Mouse (Mus musculus): ENCODE measurements at regions not wholly inside any gene's neighbourhood (a gene's known extent, or its start where the extent isn't known, plus 50 kb on each side); places are given as distances from the start of the nearest gene placed in this dataset.
A peak's percentile ranks its signal among the peaks of the same experiment; 100 is the strongest.

DNA sequence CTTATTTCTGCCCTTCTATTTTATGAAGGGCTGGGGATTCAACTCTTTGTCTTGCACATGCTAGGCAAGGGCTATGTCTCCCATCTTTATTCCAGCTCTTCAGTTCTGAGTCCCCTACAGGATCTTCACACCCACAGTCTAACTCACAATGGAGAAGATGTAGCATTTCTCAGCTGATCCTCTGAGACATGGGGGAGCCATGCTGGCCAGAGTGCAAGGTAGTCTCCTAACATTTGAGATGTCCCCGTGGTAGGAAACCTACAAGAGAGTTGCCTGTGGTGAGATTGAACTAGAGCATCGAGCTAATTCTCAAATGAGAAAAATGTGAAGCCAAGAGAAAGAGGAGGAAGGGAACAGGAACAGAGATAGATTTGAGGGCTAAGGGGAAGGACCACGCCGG is 83.3 kb upstream of the Pabpc6 start:
- no peak overlapping the region for H3K9ac ChIP-seq (replicated peaks; ENCODE audit: low read length, poor library complexity, severe bottlenecking)
- H3K36me3 ChIP-seq (ENCODE audit: insufficient read depth, low read length), result no peaks in the 10 kb centered on the region
- ATAC-seq (ENCODE audit: low FRiP score) (no peak), DNase-seq (ENCODE audit: low spot score) (no peak)
- no peaks in the 10 kb centered on the region for H3K9me3 ChIP-seq (ENCODE audit: low read length)
- H3K27ac ChIP-seq (ENCODE audit: low read depth, low read length), result no peak overlapping the region
- H3K27me3 ChIP-seq (ENCODE audit: insufficient read depth, low read length), result no peaks in the 10 kb centered on the region
- 84% methylated on average over 4 of the region's 4 CpGs for WGBS
- H3K4me2 ChIP-seq (ENCODE audit: low read depth, low read length, poor library complexity, severe bottlenecking), result no peak overlapping the region
- no peaks in the 10 kb centered on the region for H3K4me1 ChIP-seq (ENCODE audit: insufficient read depth, low read length)
- H3K4me3 ChIP-seq (ENCODE audit: low read depth, low read length), result no peak overlapping the region
- TF ChIP-seq CTCF (IDR thresholded peaks at IDR 0.05), result no peak

DNA sequence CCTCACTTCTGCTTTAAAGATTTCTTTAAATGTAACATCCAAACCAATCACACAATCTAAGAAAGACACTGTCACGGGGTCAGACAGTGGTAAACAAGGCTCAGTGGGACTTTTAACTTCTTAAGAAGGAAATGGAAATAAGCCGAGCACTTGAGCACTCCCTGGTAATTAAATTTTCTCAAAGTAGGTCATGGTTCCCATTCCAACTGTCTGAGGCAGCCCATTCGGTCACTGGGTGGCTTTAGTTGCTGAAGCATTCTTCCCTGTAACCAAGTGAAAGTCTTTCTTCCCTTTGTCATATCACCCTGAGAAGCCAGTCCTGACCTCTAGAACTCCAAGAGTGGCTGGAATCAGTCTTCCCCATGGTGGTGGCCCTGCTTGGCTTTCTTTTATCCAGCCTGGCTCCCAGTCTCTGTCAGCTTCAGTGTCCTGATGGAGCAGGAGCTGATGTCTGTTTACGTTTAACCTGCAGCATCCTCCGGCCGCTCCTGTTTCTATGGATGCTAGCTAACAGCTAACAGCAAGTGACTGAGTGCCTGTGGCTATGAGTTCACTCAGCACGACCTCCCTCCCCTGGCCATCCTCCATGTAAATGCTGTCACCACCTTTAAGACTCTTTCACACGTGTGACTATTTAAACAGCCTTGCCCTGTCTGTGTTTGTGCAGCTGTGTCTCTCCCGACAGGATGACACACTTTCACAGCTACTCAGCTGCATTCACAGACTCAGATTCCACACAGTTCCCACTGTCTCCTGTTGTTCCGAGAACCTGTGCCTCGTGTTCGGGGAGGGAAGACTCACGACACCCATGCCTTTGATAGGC is 82.0 kb upstream of the Pabpc6 start:
- no peaks in the 10 kb centered on the region for H3K27me3 ChIP-seq (ENCODE audit: insufficient read depth, low read length)
- H3K9ac ChIP-seq (replicated peaks; ENCODE audit: low read length, poor library complexity, severe bottlenecking), result no peak overlapping the region
- peak; percentile 67 for DNase-seq (ENCODE audit: low spot score)
- TF ChIP-seq CTCF (IDR thresholded peaks at IDR 0.05), result no peak
- peak overlapping the region; percentile 6; the same call in 1 of the 2 replicates for H3K27ac ChIP-seq (ENCODE audit: low read depth, low read length)
- H3K36me3 ChIP-seq (ENCODE audit: insufficient read depth, low read length), result no peaks in the 10 kb centered on the region
- H3K4me2 ChIP-seq (ENCODE audit: low read depth, low read length, poor library complexity, severe bottlenecking), result no peak overlapping the region
- ATAC-seq (ENCODE audit: low FRiP score), result no peak
- no peak overlapping the region for H3K4me3 ChIP-seq (ENCODE audit: low read depth, low read length)
- no peaks in the 10 kb centered on the region for H3K9me3 ChIP-seq (ENCODE audit: low read length)
- no peaks in the 10 kb centered on the region for H3K4me1 ChIP-seq (ENCODE audit: insufficient read depth, low read length)
- 53% methylated on average over 13 of the region's 13 CpGs for WGBS

GRCm38 (mm10) chr17:9750046-9750445 is 80.5 kb upstream of the Pabpc6 start:
- ATAC-seq (ENCODE audit: low FRiP score) (no peak), DNase-seq (ENCODE audit: low spot score) (no peak)
- TF ChIP-seq CTCF (IDR thresholded peaks at IDR 0.05), result no peak
- Histone ChIP-seq H3K9ac (replicated peaks; ENCODE audit: low read length, poor library complexity, severe bottlenecking) (no peak overlapping the region), H3K4me1 (ENCODE audit: insufficient read depth, low read length) (no peaks in the 10 kb centered on the region), H3K4me3 (ENCODE audit: low read depth, low read length) (no peak overlapping the region), H3K9me3 (ENCODE audit: low read length) (no peaks in the 10 kb centered on the region), H3K27me3 (ENCODE audit: insufficient read depth, low read length) (no peaks in the 10 kb centered on the region), H3K4me2 (ENCODE audit: low read depth, low read length, poor library complexity, severe bottlenecking) (no peak overlapping the region), H3K27ac (ENCODE audit: low read depth, low read length) (no peak overlapping the region), H3K36me3 (ENCODE audit: insufficient read depth, low read length) (no peaks in the 10 kb centered on the region)
- 95% methylated on average over 8 of the region's 8 CpGs for WGBS

- DNase-seq (ENCODE audit: low spot score), result no peak
- Histone ChIP-seq H3K9ac (replicated peaks; ENCODE audit: low read length, poor library complexity, severe bottlenecking) (no peak overlapping the region), H3K4me2 (ENCODE audit: low read depth, low read length, poor library complexity, severe bottlenecking) (no peak overlapping the region), H3K27ac (ENCODE audit: low read depth, low read length) (no peak overlapping the region), H3K4me1 (ENCODE audit: insufficient read depth, low read length) (no peaks in the 10 kb centered on the region), H3K9me3 (ENCODE audit: low read length) (no peaks in the 10 kb centered on the region), H3K27me3 (ENCODE audit: insufficient read depth, low read length) (no peaks in the 10 kb centered on the region), H3K4me3 (ENCODE audit: low read depth, low read length) (no peak overlapping the region), H3K36me3 (ENCODE audit: insufficient read depth, low read length) (no peaks in the 10 kb centered on the region)
- no peak for TF ChIP-seq CTCF (IDR thresholded peaks at IDR 0.05)
- WGBS, result 96% methylated on average over 3 of the region's 3 CpGs
- no peak for ATAC-seq (ENCODE audit: low FRiP score)
These were observed 79.8 kb upstream of the Pabpc6 start for GRCm38 (mm10) chr17:9749301-9749700.

DNA sequence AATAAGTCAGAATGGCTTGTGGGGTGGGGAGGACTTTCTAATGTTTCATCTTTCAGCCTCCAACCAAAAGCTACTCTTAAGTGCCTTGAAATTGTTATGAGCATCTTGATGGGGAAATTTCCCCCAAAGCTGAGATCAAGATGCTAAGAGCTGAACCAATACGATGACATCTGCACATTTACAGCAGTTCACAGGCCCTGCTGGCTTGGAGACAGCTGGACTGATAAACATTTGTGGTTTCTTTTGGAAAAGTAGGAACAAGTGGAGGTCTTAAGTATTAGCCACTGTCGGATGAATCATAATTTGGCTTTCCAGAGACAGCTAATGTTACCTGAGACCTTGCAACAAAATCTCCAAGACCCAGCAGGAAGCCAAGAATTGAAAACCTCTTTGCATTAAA is 78.4 kb upstream of the Pabpc6 start:
- H3K9ac ChIP-seq (replicated peaks; ENCODE audit: low read length, poor library complexity, severe bottlenecking), result no peak overlapping the region
- no peaks in the 10 kb centered on the region for H3K27me3 ChIP-seq (ENCODE audit: insufficient read depth, low read length)
- no peak overlapping the region for H3K27ac ChIP-seq (ENCODE audit: low read depth, low read length)
- no peak for TF ChIP-seq CTCF (IDR thresholded peaks at IDR 0.05)
- ATAC-seq (ENCODE audit: low FRiP score) (no peak), DNase-seq (ENCODE audit: low spot score) (no peak)
- H3K36me3 ChIP-seq (ENCODE audit: insufficient read depth, low read length), result no peaks in the 10 kb centered on the region
- WGBS, result 94% methylated on average over 2 of the region's 2 CpGs
- H3K4me2 ChIP-seq (ENCODE audit: low read depth, low read length, poor library complexity, severe bottlenecking), result no peak overlapping the region
- no peaks in the 10 kb centered on the region for H3K4me1 ChIP-seq (ENCODE audit: insufficient read depth, low read length)
- H3K4me3 ChIP-seq (ENCODE audit: low read depth, low read length), result no peak overlapping the region
- no peaks in the 10 kb centered on the region for H3K9me3 ChIP-seq (ENCODE audit: low read length)

DNA sequence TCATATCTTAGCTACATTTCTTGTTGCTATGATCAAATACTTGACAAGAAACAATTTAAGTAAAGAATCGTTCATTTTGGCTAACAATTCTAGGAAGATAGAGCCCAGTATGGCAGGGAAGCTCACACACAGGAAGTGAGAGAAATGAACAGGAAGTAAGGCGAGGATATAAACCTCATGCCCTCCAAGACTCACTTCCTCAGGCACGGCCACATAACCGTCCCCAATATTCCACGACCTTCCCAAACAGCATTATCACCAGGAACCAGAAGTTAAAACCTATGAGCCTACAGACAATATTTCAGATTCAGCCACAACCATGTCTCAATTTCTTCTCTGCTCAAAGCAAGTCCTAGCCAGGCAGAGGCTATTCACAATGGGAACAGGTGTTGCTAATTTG is 73.8 kb upstream of the Pabpc6 start:
- ATAC-seq (ENCODE audit: low FRiP score) (no peak), DNase-seq (ENCODE audit: low spot score) (no peak)
- Histone ChIP-seq H3K27ac (ENCODE audit: low read depth, low read length) (no peak overlapping the region), H3K9ac (replicated peaks; ENCODE audit: low read length, poor library complexity, severe bottlenecking) (no peak overlapping the region), H3K27me3 (ENCODE audit: insufficient read depth, low read length) (no peaks in the 10 kb centered on the region), H3K36me3 (ENCODE audit: insufficient read depth, low read length) (no peaks in the 10 kb centered on the region), H3K4me1 (ENCODE audit: insufficient read depth, low read length) (no peaks in the 10 kb centered on the region), H3K4me3 (ENCODE audit: low read depth, low read length) (no peak overlapping the region), H3K4me2 (ENCODE audit: low read depth, low read length, poor library complexity, severe bottlenecking) (no peak overlapping the region), H3K9me3 (ENCODE audit: low read length) (no peaks in the 10 kb centered on the region)
- TF ChIP-seq CTCF (IDR thresholded peaks at IDR 0.05), result no peak
- 92% methylated on average over 5 of the region's 5 CpGs for WGBS
